In genomic region chr11:3203771-3204170, GRCm38 (mm10) we compare ENCODE assay signal across 9 mouse cellular contexts. TPM values are rescaled to one million over a fixed set of nuclear protein-coding genes. Genes with fewer than 3 reads are reported as not detected.
A peak's percentile ranks its signal among the peaks of the same experiment; 100 is the strongest.
DNase-seq lines count a peak whose midpoint lies in the region; ATAC-seq lines count a peak whose summit lies in the region.
"Had no signal": no experiment of that assay in that cellular context is flagged by ENCODE, and none has a peak within 500 bp of the region (broad histone marks: within the 10 kb centered on the region; RNA-seq: fewer than 3 reads in every experiment).

No protein-coding gene starts in this region.

- ATAC-seq in heart, embryonic 12.5 days (ENCODE audit: insufficient number of reproducible peaks, low FRiP score): no peak
- ATAC-seq in limb, embryonic 15.5 days (ENCODE audit: insufficient number of reproducible peaks, low FRiP score, low TSS enrichment, low read depth): no peak

- H3K27me3 ChIP-seq in heart, embryonic 12.5 days (replicated peaks): no peaks in the 10 kb centered on the region
- no peaks in the 10 kb centered on the region for H3K27me3 ChIP-seq in forebrain, embryonic 10.5 days (ENCODE audit: poor library complexity, severe bottlenecking)
- no peaks in the 10 kb centered on the region for H3K27me3 ChIP-seq in limb, embryonic 15.5 days

- no peaks in the 10 kb centered on the region for H3K9me3 ChIP-seq in heart, embryonic 12.5 days (replicated peaks)
- H3K9me3 ChIP-seq in forebrain, embryonic 10.5 days: no peaks in the 10 kb centered on the region
- no peaks in the 10 kb centered on the region for H3K9me3 ChIP-seq in limb, embryonic 15.5 days

- 64% methylated on average over 2 of the region's 2 CpGs for WGBS in heart, embryonic 12.5 days
- WGBS in forebrain, embryonic 10.5 days: 89% methylated on average over 2 of the region's 2 CpGs
- 73% methylated on average over 2 of the region's 2 CpGs for WGBS in limb, embryonic 15.5 days

- H3K36me3 ChIP-seq in heart, embryonic 12.5 days: peaks cover 36% of the 10 kb centered on the region
- H3K36me3 ChIP-seq in forebrain, embryonic 10.5 days (replicated peaks): peaks cover 45% of the 10 kb centered on the region
- peaks cover 29% of the 10 kb centered on the region for H3K36me3 ChIP-seq in limb, embryonic 15.5 days

- H3K9ac ChIP-seq in heart, embryonic 12.5 days: no peak overlapping the region
- H3K9ac ChIP-seq in limb, embryonic 15.5 days: no peak overlapping the region

- 0 out of 2 replicates have a peak, but pooled peaks cover 9% of the 10 kb centered on the region for H3K4me1 ChIP-seq in heart, embryonic 12.5 days (replicated peaks)
- peaks cover 13% of the 10 kb centered on the region for H3K4me1 ChIP-seq in forebrain, embryonic 10.5 days
- H3K4me1 ChIP-seq in limb, embryonic 15.5 days: peaks cover 3% of the 10 kb centered on the region

- peak overlapping the region; percentile 22; the same call in 1 of the 2 replicates for H3K4me2 ChIP-seq in heart, embryonic 12.5 days
- H3K4me2 ChIP-seq in limb, embryonic 15.5 days: no peak overlapping the region

- no peak overlapping the region for H3K4me3 ChIP-seq in heart, embryonic 12.5 days
- peak overlapping the region; percentile 51 for H3K4me3 ChIP-seq in forebrain, embryonic 10.5 days
- peak overlapping the region; percentile 41; the same call in 1 of the 2 replicates for H3K4me3 ChIP-seq in limb, embryonic 15.5 days

- DNase-seq in heart, adult 18-20 months: no peak
- DNase-seq in CD4-positive helper T cell, adult 2 months (ENCODE audit: low read depth, low spot score): peak; percentile 14
- no peak for DNase-seq in forebrain, embryonic 10.5 days (ENCODE audit: extremely low spot score, low spot score)
- no peak for DNase-seq in layer of hippocampus, adult 9-11 months
- DNase-seq in cerebellum, adult 8-10 months: no peak
- no peak for DNase-seq in kidney, adult 9 months
- DNase-seq: adrenal gland, postnatal 25 days had no signal

- no peak overlapping the region for H3K27ac ChIP-seq in heart, embryonic 12.5 days (ENCODE audit: poor library complexity, severe bottlenecking)
- H3K27ac ChIP-seq in forebrain, embryonic 10.5 days: no peak overlapping the region
- no peak overlapping the region for H3K27ac ChIP-seq in limb, embryonic 15.5 days

RNA-seq across cellular contexts. Expression of gene Eif4enif1, which starts 1.6 kb away (rescaled TPM):
- polyA plus RNA-seq in heart, embryonic 12.5 days (2016; fragmentation: Nextera tagmentation; extraction: Ambion mirVana): 37.4 and 39.9 TPM in 2 replicates
- total RNA-seq in heart, adult 18-20 months (2021): 10 to 100 TPM; 40.5 to 42.1 TPM
- 59.0 and 60.4 TPM in 2 replicates for polyA plus RNA-seq in forebrain, embryonic 10.5 days (2016; fragmentation: Nextera tagmentation; extraction: Ambion mirVana)
- 38.5 and 45.8 TPM in 2 replicates for polyA plus RNA-seq in limb, embryonic 15.5 days (2015; fragmentation: Nextera tagmentation; extraction: Ambion mirVana)

RNA-seq across cellular contexts. Expression of gene Sfi1, which starts 10.5 kb away (rescaled TPM):
- polyA plus RNA-seq in heart, embryonic 12.5 days (2016; fragmentation: Nextera tagmentation; extraction: Ambion mirVana): 12.8 and 13.8 TPM in 2 replicates
- 10 to 100 TPM; 17.3 to 20.5 TPM for total RNA-seq in heart, adult 18-20 months (2021)
- 13.4 and 13.7 TPM in 2 replicates for polyA plus RNA-seq in forebrain, embryonic 10.5 days (2016; fragmentation: Nextera tagmentation; extraction: Ambion mirVana)
- polyA plus RNA-seq in limb, embryonic 15.5 days (2015; fragmentation: Nextera tagmentation; extraction: Ambion mirVana): 14.4 and 15.8 TPM in 2 replicates
